Mouse (Mus musculus): ENCODE data around the gene Tnnt3. TPM values are rescaled to one million over a fixed set of nuclear protein-coding genes. Genes with fewer than 3 reads are reported as not detected.

Gene Tnnt3
- polyA plus RNA-seq, 1 experiment = 2.7 TPM

DNA sequence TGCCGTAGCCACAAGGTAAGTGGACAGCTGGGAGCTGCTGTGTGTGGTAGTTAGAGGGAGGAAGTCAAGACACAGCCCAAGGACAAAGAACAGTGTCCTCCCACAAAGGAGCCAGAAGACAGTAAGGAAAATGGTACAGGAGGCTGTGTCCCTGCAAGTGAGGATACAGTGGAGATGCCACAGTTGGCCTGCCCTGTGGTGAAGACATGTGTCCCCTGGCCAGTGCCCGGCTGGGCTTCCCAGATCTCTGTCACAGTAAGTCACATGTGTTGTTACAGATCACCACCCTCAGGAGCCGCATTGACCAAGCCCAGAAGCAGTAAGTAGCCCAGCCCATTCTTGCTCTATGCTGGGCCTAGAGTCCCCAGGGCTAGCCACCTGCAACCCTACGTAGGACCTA is 15.4 kb downstream of the Tnnt3 start:
- Histone ChIP-seq H3K36me3 (ENCODE audit: control insufficient read depth, insufficient read depth, low read length, poor library complexity, severe bottlenecking) (no peaks in the 10 kb centered on the region), H3K4me3 (ENCODE audit: low read depth, low read length) (no peak overlapping the region), H3K9ac (ENCODE audit: low read depth, poor library complexity, severe bottlenecking) (no peak overlapping the region), H3K4me1 (ENCODE audit: control insufficient read depth, insufficient read depth, low read length) (no peaks in the 10 kb centered on the region), H3K9me3 (replicated peaks; ENCODE audit: control insufficient read depth, insufficient read depth, low read length, poor library complexity, severe bottlenecking) (no peaks in the 10 kb centered on the region), H3K27ac (ENCODE audit: insufficient read depth, low read length) (no peak overlapping the region), H3K27me3 (ENCODE audit: control insufficient read depth, insufficient read depth, low read length, poor library complexity, severe bottlenecking) (no peaks in the 10 kb centered on the region)
- TF ChIP-seq EP300 (IDR thresholded peaks at IDR 0.05; ENCODE audit: insufficient read depth, low read depth, low read length) (no peak), POLR2A (IDR thresholded peaks at IDR 0.05; ENCODE audit: insufficient read depth, low read length) (no peak), CTCF (IDR thresholded peaks at IDR 0.05; ENCODE audit: low read depth, low read length) (no peak)

DNA sequence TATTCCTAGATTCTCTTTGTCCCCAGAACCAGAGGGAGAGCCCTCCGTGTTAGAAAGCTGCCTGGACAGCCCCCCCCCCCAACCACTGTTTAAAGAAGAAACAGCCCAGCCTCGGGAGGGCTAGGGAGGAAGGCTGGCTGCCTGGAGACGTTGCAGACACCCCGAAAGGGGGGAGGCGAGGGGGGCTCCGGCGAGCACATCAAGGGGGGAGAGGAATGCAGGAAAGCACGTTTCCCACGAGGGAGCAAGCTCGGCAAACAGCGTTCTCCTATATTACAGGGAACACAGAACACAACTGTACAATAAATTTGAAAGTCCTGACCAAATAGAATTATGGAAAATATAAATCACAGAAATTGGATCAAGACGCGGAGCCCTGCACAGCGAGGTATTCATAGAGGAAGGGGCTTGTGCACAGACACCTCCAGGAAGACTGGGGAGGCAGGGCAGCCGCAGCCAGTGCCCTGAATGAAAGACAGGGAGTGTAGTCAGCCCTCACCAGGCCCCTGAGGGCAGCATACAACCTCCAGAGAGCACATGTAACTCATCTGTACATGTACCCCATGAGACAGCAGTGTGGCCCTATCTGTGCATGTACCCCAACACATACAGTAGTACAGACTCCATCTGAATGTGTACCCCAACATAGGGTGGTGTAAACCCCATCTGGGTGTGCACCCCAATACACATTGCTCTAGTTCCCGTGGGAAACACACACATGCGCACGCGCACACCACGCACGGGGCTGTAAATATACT is 17.8 kb downstream of the Tnnt3 start:
- Histone ChIP-seq H3K36me3 (ENCODE audit: control insufficient read depth, insufficient read depth, low read length, poor library complexity, severe bottlenecking) (no peaks in the 10 kb centered on the region), H3K27me3 (ENCODE audit: control insufficient read depth, insufficient read depth, low read length, poor library complexity, severe bottlenecking) (no peaks in the 10 kb centered on the region), H3K9me3 (replicated peaks; ENCODE audit: control insufficient read depth, insufficient read depth, low read length, poor library complexity, severe bottlenecking) (no peaks in the 10 kb centered on the region), H3K27ac (ENCODE audit: insufficient read depth, low read length) (no peak overlapping the region), H3K4me1 (ENCODE audit: control insufficient read depth, insufficient read depth, low read length) (no peaks in the 10 kb centered on the region), H3K9ac (ENCODE audit: low read depth, poor library complexity, severe bottlenecking) (no peak overlapping the region), H3K4me3 (ENCODE audit: low read depth, low read length) (no peak overlapping the region)
- TF ChIP-seq CTCF (IDR thresholded peaks at IDR 0.05; ENCODE audit: low read depth, low read length) (no peak), POLR2A (IDR thresholded peaks at IDR 0.05; ENCODE audit: insufficient read depth, low read length) (no peak), EP300 (IDR thresholded peaks at IDR 0.05; ENCODE audit: insufficient read depth, low read depth, low read length) (no peak)

DNA sequence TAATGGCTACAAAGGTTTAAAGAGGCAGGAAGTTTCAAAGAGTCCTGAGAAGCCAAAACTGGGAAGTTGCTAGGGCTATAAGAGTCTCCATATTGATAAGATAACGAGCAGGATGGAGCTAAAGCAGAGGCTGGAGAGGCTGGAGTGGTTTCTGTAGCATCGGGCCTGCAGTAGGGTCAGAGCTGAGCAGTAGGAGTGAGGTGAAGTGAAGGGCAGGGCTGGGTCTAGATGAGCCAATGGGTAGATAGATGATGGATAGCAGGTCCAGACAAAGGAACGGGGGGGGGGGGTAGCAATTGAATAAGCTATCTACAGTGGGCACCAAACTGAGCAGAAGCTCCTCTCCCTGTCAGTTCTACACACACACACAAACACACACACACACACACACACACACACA is 18.9 kb downstream of the Tnnt3 start:
- no peak overlapping the region for H3K4me3 ChIP-seq (ENCODE audit: low read depth, low read length)
- no peak overlapping the region for H3K27ac ChIP-seq (ENCODE audit: insufficient read depth, low read length)
- no peaks in the 10 kb centered on the region for H3K27me3 ChIP-seq (ENCODE audit: control insufficient read depth, insufficient read depth, low read length, poor library complexity, severe bottlenecking)
- TF ChIP-seq CTCF (IDR thresholded peaks at IDR 0.05; ENCODE audit: low read depth, low read length) (no peak), POLR2A (IDR thresholded peaks at IDR 0.05; ENCODE audit: insufficient read depth, low read length) (no peak), EP300 (IDR thresholded peaks at IDR 0.05; ENCODE audit: insufficient read depth, low read depth, low read length) (no peak)
- no peak overlapping the region for H3K9ac ChIP-seq (ENCODE audit: low read depth, poor library complexity, severe bottlenecking)
- no peaks in the 10 kb centered on the region for H3K4me1 ChIP-seq (ENCODE audit: control insufficient read depth, insufficient read depth, low read length)
- H3K36me3 ChIP-seq (ENCODE audit: control insufficient read depth, insufficient read depth, low read length, poor library complexity, severe bottlenecking) = no peaks in the 10 kb centered on the region
- H3K9me3 ChIP-seq (replicated peaks; ENCODE audit: control insufficient read depth, insufficient read depth, low read length, poor library complexity, severe bottlenecking) = no peaks in the 10 kb centered on the region

DNA sequence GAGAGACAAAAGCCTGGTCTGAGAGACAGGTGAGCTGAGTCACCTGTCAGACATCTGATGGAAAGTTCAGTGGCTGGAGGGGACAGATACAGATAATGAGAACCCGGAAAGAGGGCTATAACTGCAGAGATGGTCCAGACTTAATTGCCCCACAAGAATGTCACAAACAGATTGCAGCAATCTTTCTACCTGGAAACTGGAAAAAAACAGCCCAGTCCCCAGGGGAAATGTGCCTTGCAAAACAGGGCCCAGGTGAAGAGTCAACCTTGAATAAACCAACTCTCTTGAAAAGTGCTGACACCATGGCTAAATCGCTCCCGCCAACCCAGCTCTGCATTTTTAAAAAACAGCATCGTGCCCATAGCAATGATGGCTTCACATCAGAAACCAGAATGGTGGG is 21.7 kb downstream of the Tnnt3 start:
- Histone ChIP-seq H3K27ac (ENCODE audit: insufficient read depth, low read length) (no peak overlapping the region), H3K36me3 (ENCODE audit: control insufficient read depth, insufficient read depth, low read length, poor library complexity, severe bottlenecking) (no peaks in the 10 kb centered on the region), H3K27me3 (ENCODE audit: control insufficient read depth, insufficient read depth, low read length, poor library complexity, severe bottlenecking) (no peaks in the 10 kb centered on the region), H3K9me3 (replicated peaks; ENCODE audit: control insufficient read depth, insufficient read depth, low read length, poor library complexity, severe bottlenecking) (no peaks in the 10 kb centered on the region), H3K4me3 (ENCODE audit: low read depth, low read length) (no peak overlapping the region), H3K9ac (ENCODE audit: low read depth, poor library complexity, severe bottlenecking) (no peak overlapping the region), H3K4me1 (ENCODE audit: control insufficient read depth, insufficient read depth, low read length) (no peaks in the 10 kb centered on the region)
- TF ChIP-seq CTCF (IDR thresholded peaks at IDR 0.05; ENCODE audit: low read depth, low read length) = no peak
- TF ChIP-seq EP300 (IDR thresholded peaks at IDR 0.05; ENCODE audit: insufficient read depth, low read depth, low read length) = no peak
- no peak for TF ChIP-seq POLR2A (IDR thresholded peaks at IDR 0.05; ENCODE audit: insufficient read depth, low read length)

DNA sequence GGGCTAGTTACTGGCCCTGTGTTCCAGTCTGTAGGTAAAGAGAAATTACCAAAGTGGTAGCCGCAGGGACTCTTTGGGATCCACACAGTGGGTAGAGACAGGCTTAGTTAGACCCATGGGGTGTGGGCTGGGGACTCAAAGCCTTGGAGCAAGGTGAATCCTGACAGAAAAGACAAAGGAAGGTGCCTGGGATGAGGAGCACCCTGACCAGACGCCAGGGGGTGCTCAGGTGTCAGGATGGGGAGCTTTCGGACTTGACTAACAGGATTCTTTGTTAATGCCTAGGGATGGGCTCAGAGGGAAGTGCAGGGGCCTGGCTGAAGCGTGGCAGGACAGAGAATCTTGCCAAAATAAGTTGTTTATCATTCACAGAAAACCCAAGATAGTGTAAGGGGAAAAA is 23.7 kb downstream of the Tnnt3 start:
- Histone ChIP-seq H3K27me3 (ENCODE audit: control insufficient read depth, insufficient read depth, low read length, poor library complexity, severe bottlenecking) (no peaks in the 10 kb centered on the region), H3K27ac (ENCODE audit: insufficient read depth, low read length) (no peak overlapping the region), H3K4me3 (ENCODE audit: low read depth, low read length) (no peak overlapping the region), H3K4me1 (ENCODE audit: control insufficient read depth, insufficient read depth, low read length) (no peaks in the 10 kb centered on the region), H3K9ac (ENCODE audit: low read depth, poor library complexity, severe bottlenecking) (no peak overlapping the region), H3K36me3 (ENCODE audit: control insufficient read depth, insufficient read depth, low read length, poor library complexity, severe bottlenecking) (no peaks in the 10 kb centered on the region), H3K9me3 (replicated peaks; ENCODE audit: control insufficient read depth, insufficient read depth, low read length, poor library complexity, severe bottlenecking) (no peaks in the 10 kb centered on the region)
- TF ChIP-seq EP300 (IDR thresholded peaks at IDR 0.05; ENCODE audit: insufficient read depth, low read depth, low read length) (peak; percentile 75), POLR2A (IDR thresholded peaks at IDR 0.05; ENCODE audit: insufficient read depth, low read length) (no peak), CTCF (IDR thresholded peaks at IDR 0.05; ENCODE audit: low read depth, low read length) (peak; percentile 84)

DNA sequence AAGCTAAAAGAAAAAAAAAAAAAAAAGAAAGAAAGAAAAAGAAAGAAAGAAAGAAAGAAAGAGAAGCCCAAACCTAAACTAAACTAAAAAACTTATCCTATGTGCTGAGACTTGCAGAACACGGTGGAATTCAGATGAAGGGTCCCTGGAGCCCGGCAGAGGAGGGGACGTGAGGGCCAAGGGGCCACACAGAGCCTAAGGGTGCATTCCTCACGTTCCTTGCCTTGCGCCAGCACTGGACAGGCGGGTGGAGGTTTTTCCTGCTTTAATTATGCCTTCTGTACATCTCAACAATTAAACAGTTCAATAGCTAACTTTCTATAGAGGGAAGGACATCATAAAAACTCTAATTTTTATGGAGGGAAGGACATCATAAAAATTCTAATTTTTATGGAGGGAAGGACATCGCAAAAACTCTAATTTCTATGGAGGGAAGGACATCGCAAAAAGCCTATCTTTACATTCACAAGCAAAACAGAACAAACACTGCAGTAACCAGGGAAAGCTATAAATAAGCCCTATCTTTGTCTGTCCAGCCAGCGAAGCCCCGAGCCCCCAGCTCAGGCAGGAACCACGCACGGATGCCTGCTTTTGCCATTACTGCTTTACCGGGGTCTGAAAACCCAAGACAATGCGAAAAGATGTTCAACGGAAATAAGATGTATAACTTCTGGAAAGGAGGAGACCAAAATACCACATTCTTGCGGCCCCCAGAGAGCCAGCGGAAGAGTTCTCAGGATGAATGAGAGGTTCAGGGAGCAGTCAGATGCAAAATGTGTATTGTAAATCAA is 24.8 kb downstream of the Tnnt3 start:
- Histone ChIP-seq H3K4me1 (ENCODE audit: control insufficient read depth, insufficient read depth, low read length) (no peaks in the 10 kb centered on the region), H3K27me3 (ENCODE audit: control insufficient read depth, insufficient read depth, low read length, poor library complexity, severe bottlenecking) (no peaks in the 10 kb centered on the region), H3K27ac (ENCODE audit: insufficient read depth, low read length) (no peak overlapping the region), H3K4me3 (ENCODE audit: low read depth, low read length) (no peak overlapping the region), H3K36me3 (ENCODE audit: control insufficient read depth, insufficient read depth, low read length, poor library complexity, severe bottlenecking) (no peaks in the 10 kb centered on the region), H3K9me3 (replicated peaks; ENCODE audit: control insufficient read depth, insufficient read depth, low read length, poor library complexity, severe bottlenecking) (no peaks in the 10 kb centered on the region), H3K9ac (ENCODE audit: low read depth, poor library complexity, severe bottlenecking) (no peak overlapping the region)
- TF ChIP-seq CTCF (IDR thresholded peaks at IDR 0.05; ENCODE audit: low read depth, low read length) (no peak), EP300 (IDR thresholded peaks at IDR 0.05; ENCODE audit: insufficient read depth, low read depth, low read length) (peak; percentile 58; the same call in 1 of the 2 replicates), POLR2A (IDR thresholded peaks at IDR 0.05; ENCODE audit: insufficient read depth, low read length) (no peak)
